33 mouse cellular contexts compared by ENCODE assay signal in genomic region chr11:83538705-83539314, GRCm38 (mm10). TPM values are rescaled to one million over a fixed set of nuclear protein-coding genes. Genes with fewer than 3 reads are reported as not detected.
DNase-seq lines count a peak whose midpoint lies in the region; ATAC-seq lines count a peak whose summit lies in the region.
"Had no signal": no experiment of that assay in that cellular context is flagged by ENCODE, and none has a peak within 500 bp of the region (broad histone marks: within the 10 kb centered on the region; RNA-seq: fewer than 3 reads in every experiment).

No protein-coding gene starts in this region.

- no peaks in the 10 kb centered on the region for H3K9me3 ChIP-seq in kidney, embryonic 14.5 days (ENCODE audit: control insufficient read depth, low read length)
- H3K9me3 ChIP-seq: embryonic facial prominence, embryonic 12.5 days; forebrain, embryonic 10.5 days; hindbrain, embryonic 13.5 days; liver, embryonic 15.5 days; lung, embryonic 15.5 days; neural tube, embryonic 12.5 days had no signal

- no peaks in the 10 kb centered on the region for H3K4me1 ChIP-seq in kidney, embryonic 14.5 days (ENCODE audit: control insufficient read depth, insufficient read depth, low read length)
- H3K4me1 ChIP-seq: neural tube, embryonic 12.5 days had no signal

- H3K27me3 ChIP-seq in kidney, embryonic 14.5 days (ENCODE audit: control insufficient read depth, insufficient read depth, low read length), result no peaks in the 10 kb centered on the region
- H3K27me3 ChIP-seq: embryonic facial prominence, embryonic 12.5 days; hindbrain, embryonic 13.5 days; liver, embryonic 15.5 days; lung, embryonic 15.5 days; neural tube, embryonic 12.5 days had no signal

- no peak overlapping the region for H3K9ac ChIP-seq in kidney, embryonic 14.5 days (ENCODE audit: low read depth, low read length)
- H3K9ac ChIP-seq: embryonic facial prominence, embryonic 12.5 days; hindbrain, embryonic 13.5 days; liver, embryonic 15.5 days; lung, embryonic 15.5 days; neural tube, embryonic 12.5 days had no signal

- 55% methylated on average over 3 of the region's 3 CpGs for WGBS in kidney, embryonic 14.5 days

- no peak overlapping the region for H3K4me2 ChIP-seq in kidney, embryonic 14.5 days (replicated peaks; ENCODE audit: low read depth, low read length)
- H3K4me2 ChIP-seq: embryonic facial prominence, embryonic 12.5 days; heart, embryonic 11.5 days; hindbrain, embryonic 13.5 days; liver, embryonic 15.5 days; lung, embryonic 15.5 days; midbrain, embryonic 11.5 days; neural tube, embryonic 12.5 days had no signal

- peak; percentile 51; the same call in 1 of the 2 replicates for ATAC-seq in kidney, embryonic 14.5 days (ENCODE audit: low FRiP score, low TSS enrichment)
- ATAC-seq: forebrain, embryonic 16.5 days; intestine, postnatal 0 days; midbrain, embryonic 16.5 days had no signal

- no peaks in the 10 kb centered on the region for H3K36me3 ChIP-seq in kidney, embryonic 14.5 days (ENCODE audit: control insufficient read depth, insufficient read depth, low read length)
- H3K36me3 ChIP-seq: embryonic facial prominence, embryonic 12.5 days; forebrain, embryonic 10.5 days; hindbrain, embryonic 13.5 days; liver, embryonic 15.5 days; lung, embryonic 15.5 days; neural tube, embryonic 12.5 days had no signal

- peak; percentile 39 for DNase-seq in kidney, adult 11 months
- DNase-seq in kidney, postnatal 14 days, result peak; percentile 48
- DNase-seq in right cerebral cortex, postnatal 14 days, result no peak
- DNase-seq in liver, result no peak
- no peak for DNase-seq in layer of hippocampus, postnatal 14 days (ENCODE audit: low spot score in 2 of 2)
- no peak for DNase-seq in T-cell, adult 2 months (ENCODE audit: low spot score)
- DNase-seq: adrenal gland, postnatal 14 days; cerebellum, adult 11 months; cerebellum, adult 9-11 months; embryo, embryonic 11 days; gastrocnemius, adult 2 months; gastrocnemius, postnatal 36 days; heart, adult 18-20 months; heart, postnatal 4 days had no signal

- no peak overlapping the region for H3K4me3 ChIP-seq in kidney, embryonic 14.5 days (ENCODE audit: low read length)
- H3K4me3 ChIP-seq: embryonic facial prominence, embryonic 12.5 days; forebrain, embryonic 10.5 days; gastrocnemius, adult 2 months; hindbrain, embryonic 13.5 days; liver, embryonic 15.5 days; lung, embryonic 15.5 days; neural tube, embryonic 12.5 days had no signal

- no peak overlapping the region; the same call in 1 of the 2 replicates for H3K27ac ChIP-seq in kidney, embryonic 14.5 days (ENCODE audit: low read depth, low read length)
- H3K27ac ChIP-seq: embryonic facial prominence, embryonic 12.5 days; forebrain, embryonic 10.5 days; gastrocnemius, adult 2 months; hindbrain, embryonic 13.5 days; liver, embryonic 15.5 days; lung, embryonic 15.5 days; neural tube, embryonic 12.5 days had no signal

RNA-seq across cellular contexts. Expression of gene Ccl5, which starts 8.5 kb away (rescaled TPM):
- 0.69 TPM in 1 of 2 replicates, not detected in the other for polyA plus RNA-seq in kidney, embryonic 14.5 days (2014; fragmentation: Nextera tagmentation; extraction: Ambion mirVana)
- total RNA-seq in layer of hippocampus, postnatal 14 days (2021), result not detected
- total RNA-seq: adrenal gland, postnatal 14 days; gastrocnemius, adult 2 months; gastrocnemius, postnatal 36 days; heart, postnatal 4 days; left cerebral cortex, postnatal 10 days had no signal
- polyA plus RNA-seq: heart, embryonic 11.5 days; hindbrain, embryonic 13.5 days; limb, embryonic 11.5 days; midbrain, embryonic 11.5 days; midbrain, embryonic 16.5 days; neural tube, embryonic 12.5 days had no signal

RNA-seq across cellular contexts. Expression of gene Heatr9, which starts 16.8 kb away (rescaled TPM):
- polyA plus RNA-seq in kidney, embryonic 14.5 days (2014; fragmentation: Nextera tagmentation; extraction: Ambion mirVana), result not detected in 2 replicates
- not detected for total RNA-seq in layer of hippocampus, postnatal 14 days (2021)
- total RNA-seq: adrenal gland, postnatal 14 days; gastrocnemius, adult 2 months; gastrocnemius, postnatal 36 days; heart, postnatal 4 days; layer of hippocampus, adult 8-10 months; left cerebral cortex, postnatal 10 days; liver, adult 2 months; megakaryocyte progenitor cell, adult 5-6 weeks had no signal
- polyA plus RNA-seq: embryonic facial prominence, embryonic 12.5 days; forebrain, embryonic 10.5 days; forebrain, embryonic 16.5 days; heart, embryonic 11.5 days; hindbrain, embryonic 13.5 days; intestine, postnatal 0 days; limb, embryonic 11.5 days; liver, adult 2 months; liver, embryonic 15.5 days; lung, embryonic 15.5 days; midbrain, embryonic 11.5 days; midbrain, embryonic 16.5 days; neural tube, embryonic 12.5 days; stomach, embryonic 14.5 days; thymus, postnatal 0 days had no signal

RNA-seq across cellular contexts. Expression of gene Ccl9, which starts 39.6 kb away (rescaled TPM):
- 3.1 and 3.6 TPM in 2 replicates for polyA plus RNA-seq in kidney, embryonic 14.5 days (2014; fragmentation: Nextera tagmentation; extraction: Ambion mirVana)
- 1 to 10 TPM; 5.6 to 6.8 TPM for total RNA-seq in layer of hippocampus, postnatal 14 days (2021)

RNA-seq across cellular contexts. Expression of gene Ccl6, which starts 54.1 kb away (rescaled TPM):
- 4.4 and 4.6 TPM in 2 replicates for polyA plus RNA-seq in kidney, embryonic 14.5 days (2014; fragmentation: Nextera tagmentation; extraction: Ambion mirVana)
- 1 to 10 TPM; 1.2 to 1.5 TPM for total RNA-seq in layer of hippocampus, postnatal 14 days (2021)

Comparison
In these comparisons a context has a peak if more than half of its experiments do, and no peak if none do; other contexts are left out.
1. DNase-seq: peak in kidney, adult 11 months (single experiment) and kidney, postnatal 14 days (single experiment); none in right cerebral cortex, postnatal 14 days (single experiment), liver (single experiment), layer of hippocampus, postnatal 14 days (0 of 2) and T-cell, adult 2 months (single experiment).